ENCODE assay signal across 1 mouse cellular context in the genomic region with DNA sequence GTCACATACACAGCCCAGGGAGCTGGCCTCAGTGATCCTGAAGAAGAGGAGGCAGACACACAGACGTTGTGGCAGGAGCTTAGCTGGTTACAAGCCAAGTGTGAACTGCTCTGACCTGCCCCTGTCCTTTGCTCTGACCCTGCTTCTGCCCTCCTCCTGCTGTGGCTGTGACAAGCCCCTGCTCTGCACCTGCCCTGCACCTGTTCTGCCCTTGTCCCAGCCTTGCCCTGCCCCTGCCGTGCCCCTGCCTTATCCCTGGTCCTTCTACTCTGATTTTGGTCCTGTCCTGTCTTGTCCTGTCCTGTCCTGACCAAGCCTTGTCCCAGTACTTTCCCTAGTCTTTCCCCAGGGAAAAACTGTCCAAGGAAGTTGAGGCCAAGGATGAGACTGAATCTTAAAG.
TF ChIP-seq lines count a peak whose summit lies in the region.

No protein-coding gene starts in this region.

TF ChIP-seq in myocyte, 11 proteins besides CTCF, POLR2A, EP300 and RAD21:
- TF ChIP-seq REST (IDR thresholded peaks at IDR 0.05; ENCODE audit: insufficient read depth, insufficient read length) (no peak), CEBPB (IDR thresholded peaks at IDR 0.05; ENCODE audit: insufficient read depth, poor library complexity, severe bottlenecking) (no peak), MYOG (IDR thresholded peaks at IDR 0.05; ENCODE audit: control insufficient read depth in 1 of 3, insufficient read depth in 1 of 3, insufficient read length in 2 of 3, low read depth in 2 of 3) (peak in 2 of 3 experiments; percentile 53 to 67), MAX (IDR thresholded peaks at IDR 0.05; ENCODE audit: low read depth) (no peak), TCF3 (IDR thresholded peaks at IDR 0.05; ENCODE audit: insufficient read length, low read depth) (peak; percentile 14), SRF (IDR thresholded peaks at IDR 0.05; ENCODE audit: control insufficient read depth, insufficient read length, low read depth) (no peak), TCF12 (IDR thresholded peaks at IDR 0.05; ENCODE audit: insufficient read depth, poor library complexity, severe bottlenecking) (no peak), USF1 (IDR thresholded peaks at IDR 0.05; ENCODE audit: low read depth) (no peak), MYOD1 (IDR thresholded peaks at IDR 0.05; ENCODE audit: control insufficient read depth in 1 of 3, insufficient read length in 2 of 3, low read depth in 2 of 3) (peak in 2 of 3 experiments; percentile 57 to 69), POLR2AphosphoS2 (IDR thresholded peaks at IDR 0.05; ENCODE audit: insufficient read length, low read depth) (no peak), E2F4 (IDR thresholded peaks at IDR 0.05; ENCODE audit: insufficient read depth) (no peak)
